Mouse (Mus musculus) lung, postnatal 0 days (tissue): ENCODE results near the gene Nme4.

Experiments used
- CTCF ChIP-seq: IDR thresholded peaks from 2 replicates; pipeline ENCODE4 v1.5.1; 2016; ENCODE audit warnings: antibody characterized with exemption, mild to moderate bottlenecking
- EP300 ChIP-seq: IDR thresholded peaks from 2 replicates; pipeline ENCODE4 v1.6.1; 2016; ENCODE audit warnings: antibody characterized with exemption, mild to moderate bottlenecking, control low read depth

DNA sequence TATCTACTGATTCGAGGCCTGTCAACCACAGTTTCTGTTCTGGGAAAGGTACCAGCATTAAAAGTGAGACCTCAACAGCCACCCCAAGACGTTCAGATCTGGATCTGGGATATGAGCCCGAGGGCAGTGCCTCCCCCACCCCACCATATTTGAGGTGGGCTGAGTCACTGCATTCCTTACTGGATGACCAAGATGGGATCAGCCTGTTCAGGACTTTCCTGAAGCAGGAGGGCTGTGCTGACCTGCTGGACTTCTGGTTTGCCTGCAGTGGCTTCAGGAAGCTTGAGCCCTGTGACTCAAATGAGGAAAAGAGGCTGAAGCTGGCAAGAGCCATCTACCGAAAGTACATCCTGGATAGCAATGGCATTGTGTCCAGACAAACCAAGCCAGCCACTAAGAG is 47.4 kb upstream of the Nme4 start:
- no peak for TF ChIP-seq CTCF
- TF ChIP-seq EP300: no peak
